Mouse (Mus musculus): ENCODE data around the gene Slc41a1. TPM values are rescaled to one million over a fixed set of nuclear protein-coding genes. Genes with fewer than 3 reads are reported as not detected.

The Slc41a1 gene
- total and polyA plus RNA-seq, 2 experiments, result 1.5 to 5.8 TPM

DNA sequence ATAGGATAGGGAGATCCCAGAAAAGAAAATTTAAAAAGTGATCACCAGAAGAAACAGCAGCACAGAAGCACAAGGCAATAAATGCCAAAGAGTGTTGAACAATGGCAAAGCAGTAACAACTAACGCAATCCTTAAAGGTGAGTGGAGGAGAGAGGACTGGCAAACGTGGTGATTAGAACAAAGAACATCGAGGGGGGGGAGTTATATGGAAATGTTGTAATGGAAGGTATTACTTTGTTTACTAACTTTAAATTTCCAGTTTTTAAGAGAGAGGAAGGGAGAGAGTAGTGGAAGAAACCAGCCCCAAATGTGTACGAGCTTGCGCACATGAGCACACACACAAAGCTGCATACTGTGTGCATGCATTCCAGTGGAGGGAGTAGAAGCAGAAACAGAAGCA lies 38.3 kb downstream of the Slc41a1 start:
- no peak for DNase-seq (ENCODE audit: extremely low read depth, low read depth, low spot score)
- 87% methylated on average over 5 of the region's 5 CpGs for WGBS
- H3K27me3 ChIP-seq (ENCODE audit: control insufficient read depth, insufficient read depth, low read length), result no peaks in the 10 kb centered on the region
- peaks cover 2% of the 10 kb centered on the region; the same call in 1 of the 2 replicates for H3K36me3 ChIP-seq (ENCODE audit: control insufficient read depth, insufficient read depth, low read length)
- H3K27ac ChIP-seq (replicated peaks; ENCODE audit: insufficient read depth, low read depth, low read length), result no peak overlapping the region
- H3K4me3 ChIP-seq (ENCODE audit: insufficient read depth, low read depth, low read length), result no peak overlapping the region
- no peaks in the 10 kb centered on the region for H3K79me2 ChIP-seq (ENCODE audit: control insufficient read depth, insufficient read depth, low read length)
- TF ChIP-seq POLR2A (IDR thresholded peaks at IDR 0.05; ENCODE audit: extremely low read depth, insufficient read depth, low read length) (no peak), CTCF (IDR thresholded peaks at IDR 0.05; ENCODE audit: low read depth, low read length) (no peak)
- H3K9ac ChIP-seq (ENCODE audit: low read depth, low read length), result no peak overlapping the region
- peaks cover 2% of the 10 kb centered on the region; the same call in 1 of the 2 replicates for H3K4me1 ChIP-seq (ENCODE audit: control insufficient read depth, insufficient read depth, low read length)

- DNase-seq (ENCODE audit: extremely low read depth, low read depth, low spot score), result peak; percentile 13
- H3K4me3 ChIP-seq (ENCODE audit: insufficient read depth, low read depth, low read length), result no peak overlapping the region
- WGBS, result 63% methylated on average over 6 of the region's 6 CpGs
- H3K27me3 ChIP-seq (ENCODE audit: control insufficient read depth, insufficient read depth, low read length), result no peaks in the 10 kb centered on the region
- H3K4me1 ChIP-seq (ENCODE audit: control insufficient read depth, insufficient read depth, low read length), result peaks cover 2% of the 10 kb centered on the region; the same call in 1 of the 2 replicates
- H3K27ac ChIP-seq (replicated peaks; ENCODE audit: insufficient read depth, low read depth, low read length), result no peak overlapping the region
- no peak for TF ChIP-seq POLR2A (IDR thresholded peaks at IDR 0.05; ENCODE audit: extremely low read depth, insufficient read depth, low read length)
- no peak for TF ChIP-seq CTCF (IDR thresholded peaks at IDR 0.05; ENCODE audit: low read depth, low read length)
- H3K9ac ChIP-seq (ENCODE audit: low read depth, low read length), result no peak overlapping the region
- H3K79me2 ChIP-seq (ENCODE audit: control insufficient read depth, insufficient read depth, low read length), result no peaks in the 10 kb centered on the region
- H3K36me3 ChIP-seq (ENCODE audit: control insufficient read depth, insufficient read depth, low read length), result peaks cover 2% of the 10 kb centered on the region; the same call in 1 of the 2 replicates
Measured at GRCm38 (mm10) chr1:131866304-131866999, 39.2 kb downstream of the Slc41a1 start.

- Histone ChIP-seq H3K9ac (ENCODE audit: low read depth, low read length) (peak within 1 kb of the TSS; percentile 81), H3K4me3 (ENCODE audit: insufficient read depth, low read depth, low read length) (peak within 1 kb of the TSS; percentile 75), H3K4me1 (ENCODE audit: control insufficient read depth, insufficient read depth, low read length) (peaks cover 2% of the 10 kb centered on the region; the same call in 1 of the 2 replicates), H3K36me3 (ENCODE audit: control insufficient read depth, insufficient read depth, low read length) (peaks cover 4% of the 10 kb centered on the region; the same call in 1 of the 2 replicates), H3K79me2 (ENCODE audit: control insufficient read depth, insufficient read depth, low read length) (no peaks in the 10 kb centered on the region), H3K27me3 (ENCODE audit: control insufficient read depth, insufficient read depth, low read length) (no peaks in the 10 kb centered on the region), H3K27ac (replicated peaks; ENCODE audit: insufficient read depth, low read depth, low read length) (peak within 1 kb of the TSS; percentile 62)
- under 1% methylated on average over 46 of the region's 46 CpGs for WGBS
- peak; percentile 92 for TF ChIP-seq CTCF (IDR thresholded peaks at IDR 0.05; ENCODE audit: low read depth, low read length)
- 0 out of 2 replicates have a peak, but pooled peaks have one; percentile 38 for TF ChIP-seq POLR2A (IDR thresholded peaks at IDR 0.05; ENCODE audit: extremely low read depth, insufficient read depth, low read length)
- peak; percentile 94 for DNase-seq (ENCODE audit: extremely low read depth, low read depth, low spot score)
Measured at GRCm38 (mm10) chr1:131867093-131867945, 40.0 kb downstream of the Slc41a1 start, which contains the start of gene Rab29. Gene Rab29, plus strand, starts transcription at chr1:131867224.

DNA sequence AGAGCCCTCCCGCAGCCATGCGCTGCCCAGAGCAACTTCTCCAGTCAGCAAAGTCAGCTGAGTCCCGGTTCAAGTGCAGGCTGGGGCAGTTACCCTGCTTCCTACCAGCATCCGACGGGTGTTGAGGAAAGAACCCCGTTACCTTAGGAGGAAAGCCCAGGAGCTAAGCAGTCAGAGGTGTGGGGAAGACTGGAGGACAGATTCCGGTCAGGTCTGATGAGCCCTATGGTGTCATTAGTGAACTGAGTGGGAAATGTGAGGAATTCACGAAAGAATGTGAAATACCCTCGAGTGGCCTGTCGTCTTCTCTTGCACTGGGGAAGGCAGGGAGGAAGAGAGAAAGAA lies 40.6 kb downstream of the Slc41a1 start:
- WGBS, result 25% methylated on average over 10 of the region's 10 CpGs
- Histone ChIP-seq H3K9ac (ENCODE audit: low read depth, low read length) (peak overlapping the region; percentile 81), H3K36me3 (ENCODE audit: control insufficient read depth, insufficient read depth, low read length) (peaks cover 9% of the 10 kb centered on the region), H3K4me3 (ENCODE audit: insufficient read depth, low read depth, low read length) (peak overlapping the region; percentile 75), H3K27ac (replicated peaks; ENCODE audit: insufficient read depth, low read depth, low read length) (peak overlapping the region; percentile 62), H3K27me3 (ENCODE audit: control insufficient read depth, insufficient read depth, low read length) (no peaks in the 10 kb centered on the region), H3K79me2 (ENCODE audit: control insufficient read depth, insufficient read depth, low read length) (no peaks in the 10 kb centered on the region), H3K4me1 (ENCODE audit: control insufficient read depth, insufficient read depth, low read length) (peaks cover 2% of the 10 kb centered on the region; the same call in 1 of the 2 replicates)
- TF ChIP-seq CTCF (IDR thresholded peaks at IDR 0.05; ENCODE audit: low read depth, low read length) (no peak), POLR2A (IDR thresholded peaks at IDR 0.05; ENCODE audit: extremely low read depth, insufficient read depth, low read length) (no peak)
- peak; percentile 12 for DNase-seq (ENCODE audit: extremely low read depth, low read depth, low spot score)

DNA sequence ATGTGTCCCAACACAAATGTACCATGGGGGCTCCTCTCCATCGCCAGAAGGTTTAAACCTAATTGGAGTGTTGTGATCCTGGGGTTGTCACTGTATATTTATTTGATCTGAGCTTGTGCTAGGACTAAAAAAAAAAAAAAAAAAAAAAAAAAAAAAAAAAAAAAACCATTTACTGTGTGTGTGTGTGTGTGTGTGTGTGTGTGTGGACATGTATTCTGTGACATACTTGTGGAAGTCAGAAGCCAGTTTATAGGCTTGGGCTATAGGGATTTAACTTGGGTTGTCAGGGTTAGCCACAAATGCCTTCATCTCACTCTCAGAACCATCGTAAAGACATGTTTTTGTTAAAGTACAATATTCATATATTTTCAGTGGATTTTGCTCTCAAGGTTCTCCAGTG lies 42.3 kb downstream of the Slc41a1 start:
- 97% methylated on average over 2 of the region's 2 CpGs for WGBS
- peaks cover 12% of the 10 kb centered on the region for H3K36me3 ChIP-seq (ENCODE audit: control insufficient read depth, insufficient read depth, low read length)
- H3K27me3 ChIP-seq (ENCODE audit: control insufficient read depth, insufficient read depth, low read length), result no peaks in the 10 kb centered on the region
- H3K27ac ChIP-seq (replicated peaks; ENCODE audit: insufficient read depth, low read depth, low read length), result no peak overlapping the region
- no peak for TF ChIP-seq POLR2A (IDR thresholded peaks at IDR 0.05; ENCODE audit: extremely low read depth, insufficient read depth, low read length)
- TF ChIP-seq CTCF (IDR thresholded peaks at IDR 0.05; ENCODE audit: low read depth, low read length), result no peak
- no peak for DNase-seq (ENCODE audit: extremely low read depth, low read depth, low spot score)
- H3K9ac ChIP-seq (ENCODE audit: low read depth, low read length), result no peak overlapping the region
- no peaks in the 10 kb centered on the region for H3K79me2 ChIP-seq (ENCODE audit: control insufficient read depth, insufficient read depth, low read length)
- H3K4me3 ChIP-seq (ENCODE audit: insufficient read depth, low read depth, low read length), result no peak overlapping the region
- peaks cover 2% of the 10 kb centered on the region; the same call in 1 of the 2 replicates for H3K4me1 ChIP-seq (ENCODE audit: control insufficient read depth, insufficient read depth, low read length)

Data from liver, adult 2 months (tissue).